Mouse (Mus musculus): Measurements from ENCODE around the gene Pnpla6. TPM values are rescaled to one million over a fixed set of nuclear protein-coding genes. Genes with fewer than 3 reads are reported as not detected.
"Not testable (repeated sequence)": the region's sequence is repeated elsewhere in the genome, so short reads cannot be mapped to it uniquely, and the experiment has no call there.

The Pnpla6 gene
- total RNA-seq, 2 experiments from 2014 or later, result 8.4 to 10.4 TPM

GRCm38 (mm10) chr8:3567641-3568371 lies 52.6 kb downstream of the Pnpla6 start, which contains the start of gene C330021F23Rik:
TSS of gene C330021F23Rik (plus strand) at chr8:3567990.
- intact Hi-C loops (cut with DNase I), result no loop called here
- DNase-seq, result no peak

GRCm38 (mm10) chr8:3568378-3568777 lies 53.2 kb downstream of the Pnpla6 start:
- intact Hi-C loops (cut with DNase I), result no loop called here

GRCm38 (mm10) chr8:3569784-3570183 lies 54.6 kb downstream of the Pnpla6 start:
- intact Hi-C loops (cut with DNase I), result no loop called here

More at GRCm38 (mm10) chr8:3568378-3568777, 53.2 kb downstream of the Pnpla6 start:
- DNase-seq, result no peak

GRCm38 (mm10) chr8:3574546-3574945 lies 59.4 kb downstream of the Pnpla6 start:
- DNase-seq, result no peak
- intact Hi-C loops (cut with DNase I), result no loop called here

More at GRCm38 (mm10) chr8:3569784-3570183, 54.6 kb downstream of the Pnpla6 start:
- no peak for DNase-seq

GRCm38 (mm10) chr8:3576211-3576960 lies 61.2 kb downstream of the Pnpla6 start:
- no peak for DNase-seq
- intact Hi-C loops (cut with DNase I), result no loop called here

- intact Hi-C loops (cut with DNase I), result no loop called here
- no peak for DNase-seq
Measured at GRCm38 (mm10) chr8:3579390-3580364, 64.5 kb downstream of the Pnpla6 start.

- DNase-seq; intact Hi-C loops (cut with DNase I): not testable (repeated sequence)
Measured at GRCm38 (mm10) chr8:3581961-3582360, 66.8 kb downstream of the Pnpla6 start.

- no peak for DNase-seq
Measured at GRCm38 (mm10) chr8:3586452-3586851, 71.3 kb downstream of the Pnpla6 start.

GRCm38 (mm10) chr8:3586993-3587390 lies 71.8 kb downstream of the Pnpla6 start, which contains the start of gene Camsap3:
TSS of gene Camsap3 (plus strand) at chr8:3587293.
- DNase-seq, result no peak
- intact Hi-C loops (cut with DNase I), result no loop called here

More at GRCm38 (mm10) chr8:3586452-3586851, 71.3 kb downstream of the Pnpla6 start:
- intact Hi-C loops (cut with DNase I), result no loop called here

- intact Hi-C loops (cut with DNase I), result no loop called here
- DNase-seq, result no peak
Measured at GRCm38 (mm10) chr8:3587391-3588257, 72.4 kb downstream of the Pnpla6 start.

GRCm38 (mm10) chr8:3588258-3588633 lies 73.1 kb downstream of the Pnpla6 start:
- DNase-seq, result no peak
- intact Hi-C loops (cut with DNase I), result no loop called here

GRCm38 (mm10) chr8:3593470-3593869 lies 78.3 kb downstream of the Pnpla6 start:
- no peak for DNase-seq
- intact Hi-C loops (cut with DNase I), result no loop called here

Other genes starting within 250 kb of the Pnpla6 start
- gene Insr, start 235.8 kb upstream of the Pnpla6 start, total RNA-seq (2021), result 10 to 100 TPM; 49.0 to 62.6 TPM
- under 1 TPM in 1 of 2 experiments, not detected in 1; 0.28 TPM for gene A430078G23Rik, start 162.0 kb upstream of the Pnpla6 start, total RNA-seq (2021)
- gene Arhgef18, start 122.4 kb upstream of the Pnpla6 start, total RNA-seq (2021), result 1 to 10 TPM; 7.9 to 9.1 TPM
- 1 to 10 TPM; 2.4 to 3.5 TPM for gene Pex11g, start 47.7 kb upstream of the Pnpla6 start, total RNA-seq (2021)
- under 1 TPM in 1 of 2 experiments, not detected in 1; 0.15 TPM for gene Tex45, start 44.5 kb upstream of the Pnpla6 start, total RNA-seq (2021)
- gene Zfp358, start 22.2 kb upstream of the Pnpla6 start, total RNA-seq (2021), result 10 to 100 TPM; 28.8 to 29.1 TPM
- gene Mcoln1, start 14.9 kb upstream of the Pnpla6 start, total RNA-seq (2021), result 10 to 100 TPM; 21.3 to 23.0 TPM
- gene C330021F23Rik, start 52.6 kb downstream of the Pnpla6 start, total RNA-seq (2021), result not detected
- under 1 TPM; 0.36 to 0.54 TPM for gene Camsap3, start 71.9 kb downstream of the Pnpla6 start, total RNA-seq (2021)
- gene Xab2, start 105.9 kb downstream of the Pnpla6 start, total RNA-seq (2021), result 10 to 100 TPM in 1 of 2 experiments, 1 to 10 TPM in 1; 10.0 to 10.8 TPM
- gene Pet100, start 106.2 kb downstream of the Pnpla6 start, total RNA-seq (2021), result 10 to 100 TPM; 73.8 to 77.0 TPM
- not detected for gene Pcp2, start 110.2 kb downstream of the Pnpla6 start, total RNA-seq (2021)
- 1 to 10 TPM; 2.4 to 3.0 TPM for gene Stxbp2, start 115.6 kb downstream of the Pnpla6 start, total RNA-seq (2021)
- 1 to 10 TPM; 2.0 to 2.3 TPM for gene Retn, start 140.4 kb downstream of the Pnpla6 start, total RNA-seq (2021)
- not detected for gene Mcemp1, start 150.4 kb downstream of the Pnpla6 start, total RNA-seq (2021)
- not detected for gene Fcor, start 157.0 kb downstream of the Pnpla6 start, total RNA-seq (2021)
- 10 to 100 TPM; 16.3 to 16.8 TPM for gene Trappc5, start 160.9 kb downstream of the Pnpla6 start, total RNA-seq (2021)
- gene Fcer2a, start 178.8 kb downstream of the Pnpla6 start, total RNA-seq (2021), result not detected
- gene Clec4g, start 205.3 kb downstream of the Pnpla6 start, total RNA-seq (2021), result not detected
- gene Cd209a, start 233.6 kb downstream of the Pnpla6 start, total RNA-seq (2021), result under 1 TPM; 0.22 to 0.31 TPM

Data from gastrocnemius, postnatal 36 days (tissue).